Mouse (Mus musculus) heart, adult 18-20 months (tissue): ENCODE results near the gene Gstm3. TPM values are rescaled to one million over a fixed set of nuclear protein-coding genes. Genes with fewer than 3 reads are reported as not detected.

Experiments used
- DNase-seq, 2 experiments: peaks; one replicate each; pipeline ENCODE4 v3.0.0; 2021 to 2022; ENCODE audit warnings: mixed read lengths in 1 of 2
- total RNA-seq, 2 experiments: library from RNA; stranded (reverse); gene quantifications; 2 replicates each; pipeline ENCODE4 v1.2.3; 2021

Gene Gstm3
- total RNA-seq, 2 experiments from 2014 or later = not detected

DNA sequence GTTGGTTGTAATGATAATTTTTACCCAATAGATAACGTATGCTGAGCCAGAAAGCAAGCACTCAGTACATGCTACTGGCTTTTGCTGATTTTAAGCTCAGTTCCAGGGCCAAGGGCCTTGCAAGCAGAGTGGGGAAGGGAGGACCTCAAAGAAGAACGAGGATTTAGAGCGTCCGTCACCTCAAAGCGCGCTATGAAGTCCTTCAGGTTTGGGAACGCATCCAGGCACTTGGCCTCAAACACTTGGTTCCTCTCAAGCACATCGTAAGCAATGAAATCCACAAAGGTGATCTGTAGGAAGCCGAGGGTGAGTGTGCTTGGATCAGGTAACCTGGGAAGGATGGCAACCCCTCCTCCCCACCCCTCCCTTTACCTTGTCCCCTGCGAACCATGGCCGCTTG is 40.4 kb downstream of the Gstm3 start:
- no peak for DNase-seq

DNA sequence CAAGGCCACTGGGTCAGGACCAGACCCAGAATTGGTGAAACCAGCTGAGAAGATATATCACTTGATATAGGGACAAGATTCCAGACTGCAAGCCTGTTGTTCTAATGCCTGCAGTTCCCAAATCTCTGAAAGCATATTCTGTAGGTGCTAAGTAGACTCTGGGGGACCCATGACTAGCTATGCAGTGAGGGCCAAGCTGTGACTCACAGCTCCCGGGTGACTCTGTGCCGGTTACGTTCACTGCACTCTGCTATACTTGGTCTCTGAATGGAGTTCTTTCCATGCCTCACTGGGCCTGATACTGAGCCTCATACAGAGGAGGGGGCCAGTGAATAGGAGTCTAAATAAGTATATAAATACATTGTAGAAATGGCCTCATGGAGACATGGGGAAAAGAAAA is 41.2 kb downstream of the Gstm3 start:
- DNase-seq = no peak

DNA sequence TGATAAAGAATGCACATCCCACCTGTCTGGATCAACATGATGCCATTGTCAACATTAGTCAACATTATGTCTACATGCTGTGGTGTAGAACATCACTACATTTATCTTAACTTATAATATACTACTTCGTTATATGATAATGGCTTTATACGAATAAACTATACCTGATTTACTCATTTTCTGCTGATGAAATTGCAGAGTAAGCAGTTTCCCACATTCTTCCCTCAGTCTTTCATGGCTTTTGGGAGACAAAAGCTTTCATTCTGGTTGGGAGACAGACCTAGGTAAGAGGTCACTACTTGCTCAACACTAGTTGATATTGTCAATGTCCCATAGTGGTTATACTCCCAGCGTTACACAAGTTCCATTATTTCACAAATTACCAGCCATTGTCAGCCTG is 43.7 kb downstream of the Gstm3 start:
- DNase-seq = no peak

DNA sequence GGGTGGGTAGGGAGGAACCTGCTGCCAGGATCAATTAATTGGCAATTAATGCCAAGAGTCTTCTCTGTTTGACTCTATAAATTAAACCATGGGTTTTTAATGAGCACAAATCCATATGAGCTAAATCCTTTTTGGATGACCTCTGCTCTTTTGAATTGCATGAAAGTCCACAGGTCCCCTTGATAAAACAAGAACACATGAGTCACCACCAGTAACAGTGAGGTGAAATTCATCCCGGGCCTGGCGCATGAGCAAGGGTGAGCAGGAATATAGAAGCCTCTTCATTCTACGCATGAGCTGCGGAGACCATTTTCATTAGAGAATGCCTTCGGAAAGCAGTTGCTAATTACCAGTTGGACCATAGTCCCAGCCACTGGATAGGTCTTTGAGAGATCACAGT is 48.7 kb downstream of the Gstm3 start:
- DNase-seq = no peak

DNA sequence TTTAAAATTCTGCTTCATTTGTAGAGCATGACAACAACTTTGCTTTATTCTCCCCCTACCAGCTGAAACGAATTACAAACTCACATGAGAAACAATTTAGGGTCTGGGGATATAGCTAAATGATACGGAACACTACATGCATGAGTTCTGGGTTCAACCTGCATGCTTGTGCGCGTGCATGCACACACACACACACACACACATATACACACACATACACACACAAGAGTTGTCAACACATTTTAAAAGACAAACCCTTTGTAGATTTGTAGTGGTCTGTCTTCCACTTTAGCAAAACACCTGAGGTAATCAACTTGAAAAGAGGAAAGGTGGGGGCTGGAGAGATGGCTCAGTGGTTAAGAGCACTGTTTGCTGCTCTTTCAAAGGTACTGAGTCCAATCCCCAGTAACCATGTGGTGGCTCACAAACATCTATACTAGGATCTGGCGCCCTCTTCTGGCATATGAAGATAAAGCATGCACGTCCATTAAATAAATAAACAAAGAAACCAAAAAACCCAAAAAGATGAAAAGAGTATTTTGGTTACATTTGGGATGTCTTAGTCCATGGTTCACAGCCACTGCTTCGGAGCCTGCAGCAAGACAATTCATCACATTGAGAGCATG is 51.2 kb downstream of the Gstm3 start:
- peak; percentile 47 to 80 for DNase-seq

DNA sequence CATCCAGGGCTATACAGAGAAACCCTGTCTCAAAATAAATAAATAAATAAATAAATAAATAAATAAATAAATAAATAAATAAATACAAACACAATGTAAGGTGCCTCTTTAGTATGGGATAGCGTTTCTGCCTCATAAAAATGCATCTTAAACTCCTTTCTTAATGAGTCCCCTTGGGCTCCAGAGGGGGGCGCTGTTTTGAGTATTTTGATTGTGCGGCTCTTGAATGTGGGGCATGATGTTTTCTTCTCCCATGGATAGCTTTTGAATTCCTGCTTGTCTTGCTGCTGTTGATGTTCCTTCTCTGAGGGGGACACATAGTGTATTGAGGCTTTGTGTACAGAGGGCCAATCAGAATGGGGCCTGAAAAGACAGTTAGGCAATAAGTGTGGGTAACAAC is 52.0 kb downstream of the Gstm3 start:
- DNase-seq = no peak

DNA sequence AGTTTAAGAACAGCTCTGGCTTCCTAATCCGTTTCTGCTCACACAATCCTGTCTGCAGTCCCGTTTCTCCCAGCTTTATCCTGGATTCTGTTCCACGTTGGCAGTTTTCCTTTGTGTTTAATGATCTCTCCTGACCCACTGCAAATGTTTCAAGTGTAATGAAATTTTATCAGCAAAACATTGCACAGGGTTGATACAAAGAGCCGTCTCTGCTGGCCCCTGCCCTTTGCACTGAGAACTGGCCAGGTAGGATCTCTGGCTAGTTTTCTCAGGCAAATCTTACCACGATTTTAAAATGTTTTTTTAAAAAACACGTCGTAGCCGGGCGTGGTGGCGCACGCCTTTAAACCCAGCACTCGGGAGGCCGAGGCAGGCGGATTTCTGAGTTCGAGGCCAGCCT is 52.4 kb downstream of the Gstm3 start:
- DNase-seq = no peak

Other genes with a start within 250 kb of the Gstm3 start
- gene Csf1, start 208.8 kb downstream of the Gstm3 start, total RNA-seq = 10 to 100 TPM; 25.5 to 25.8 TPM
- gene Eps8l3, start 92.1 kb downstream of the Gstm3 start, total RNA-seq = not detected
- 10 to 100 TPM; 51.3 to 56.7 TPM for gene Gstm5, start 73.5 kb downstream of the Gstm3 start, total RNA-seq
- gene Gstm7, start 37.5 kb downstream of the Gstm3 start, total RNA-seq = 10 to 100 TPM; 69.7 to 92.0 TPM
- gene Gstm6, start 25.5 kb downstream of the Gstm3 start, total RNA-seq = 1 to 10 TPM; 4.3 to 4.9 TPM
- gene Gstm2, start 17.2 kb upstream of the Gstm3 start, total RNA-seq = 100 to 1,000 TPM; 204 to 244 TPM
- 100 to 1,000 TPM; 296 to 418 TPM for gene Gstm1, start 48.7 kb upstream of the Gstm3 start, total RNA-seq
- gene Gstm4, start 75.6 kb upstream of the Gstm3 start, total RNA-seq = 10 to 100 TPM; 12.8 to 15.6 TPM
- 1 to 10 TPM; 4.6 to 5.8 TPM for gene Ampd2, start 117.4 kb upstream of the Gstm3 start, total RNA-seq
- under 1 TPM in 1 of 2 experiments, not detected in 1; 0.18 TPM for gene Gnat2, start 123.5 kb upstream of the Gstm3 start, total RNA-seq
- 10 to 100 TPM; 18.9 to 19.7 TPM for gene Gnai3, start 176.9 kb upstream of the Gstm3 start, total RNA-seq
- gene Gpr61, start 185.6 kb upstream of the Gstm3 start, total RNA-seq = not detected
- gene Amigo1, start 217.1 kb upstream of the Gstm3 start, total RNA-seq = 10 to 100 TPM; 18.2 to 19.4 TPM
- 1 to 10 TPM; 5.2 to 5.3 TPM for gene Cyb561d1, start 231.9 kb upstream of the Gstm3 start, total RNA-seq
- 1 to 10 TPM; 2.2 to 2.6 TPM for gene Atxn7l2, start 241.7 kb upstream of the Gstm3 start, total RNA-seq